Mouse (Mus musculus) heart, postnatal 25 days (tissue): ENCODE measurements around the gene Rps11. TPM values are rescaled to one million over a fixed set of nuclear protein-coding genes. Genes with fewer than 3 reads are reported as not detected.
"Not testable (repeated sequence)": the region's sequence is repeated elsewhere in the genome, so short reads cannot be mapped to it uniquely, and the experiment has no call there.

Experiments
- DNase-seq: peaks from one replicate; pipeline ENCODE4 v3.0.0; 2022; ENCODE audit warnings: low spot score
- intact Hi-C: fragments of 180-260 bp; cut with DNase I; formaldehyde crosslinking; loops from one replicate; pipeline ENCODE4 v1.15.1; 2025
- total RNA-seq, 2 experiments: library from RNA; stranded (reverse); gene quantifications; 2 replicates each; pipeline ENCODE4 v1.2.3; 2021

The Rps11 gene
- total RNA-seq, 2 experiments from 2014 or later, result 517 to 569 TPM

GRCm38 (mm10) chr7:45119780-45120709, 4.2 kb downstream of the Rps11 start:
- no peak for DNase-seq
- intact Hi-C loops, result loop anchor here (2.0 kb wide), 1 partner anchor 15 kb away; no protein-coding TSS in a partner anchor

DNA sequence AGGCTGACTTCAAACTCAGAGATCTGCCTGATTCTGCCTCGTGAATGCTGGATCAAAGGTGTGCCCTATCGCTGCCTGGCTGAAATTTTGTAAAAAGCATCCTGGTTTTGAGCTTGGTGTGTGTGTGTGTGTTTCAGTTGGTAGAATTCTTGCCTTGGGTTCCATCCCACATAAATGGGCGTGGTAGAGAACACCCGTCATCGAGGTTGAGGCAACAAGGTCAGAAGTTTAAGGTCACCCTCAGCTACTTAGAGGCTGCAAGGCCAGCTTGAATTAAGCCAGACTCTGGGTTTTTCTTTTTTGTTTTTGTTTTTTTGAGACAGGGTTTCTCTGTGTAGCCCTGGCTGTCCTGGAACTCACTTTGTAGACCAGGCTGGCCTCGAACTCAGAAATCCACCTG, 5.9 kb downstream of the Rps11 start:
- intact Hi-C loops, result no loop called here
- no peak for DNase-seq

DNA sequence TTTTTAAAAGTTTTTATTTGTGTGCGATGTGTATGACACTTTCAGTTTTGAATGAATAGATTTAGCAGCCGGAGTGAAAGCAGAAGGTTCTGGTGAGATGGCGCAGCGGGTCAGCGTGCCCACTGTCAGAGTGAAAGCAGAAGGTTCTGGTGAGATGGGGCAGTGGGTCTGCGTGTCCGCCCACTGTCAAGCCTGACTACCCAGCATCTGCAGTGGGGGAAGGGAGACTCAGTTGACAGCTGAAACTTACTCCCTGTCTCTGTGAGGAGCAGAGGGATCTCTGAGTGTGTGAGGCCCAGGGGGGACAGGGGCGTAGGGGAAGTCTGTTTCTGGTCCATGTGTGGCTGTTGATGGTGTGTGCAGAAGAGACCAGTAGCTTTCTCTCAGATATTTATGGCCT, 6.7 kb downstream of the Rps11 start:
- DNase-seq, result no peak
- intact Hi-C loops, result no loop called here

DNA sequence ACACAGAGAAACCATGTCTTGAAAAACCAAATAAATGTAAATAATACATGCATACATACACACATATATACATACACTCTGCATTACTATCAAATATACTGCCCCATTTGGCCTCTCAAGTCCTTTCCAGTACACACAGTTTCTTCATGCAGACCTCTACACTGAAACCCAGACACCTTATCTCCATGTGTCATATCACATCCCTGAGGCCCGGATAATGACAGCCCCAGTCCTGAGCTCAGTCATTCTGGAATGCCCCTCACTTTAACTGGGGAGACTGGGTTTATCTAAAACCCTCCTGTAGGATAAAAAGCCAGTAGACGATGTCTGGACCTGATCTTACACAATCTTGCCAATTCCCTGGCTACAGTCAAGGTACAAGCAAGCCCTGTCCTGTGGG, 10.8 kb downstream of the Rps11 start:
- no peak for DNase-seq
- intact Hi-C loops, result no loop called here

DNA sequence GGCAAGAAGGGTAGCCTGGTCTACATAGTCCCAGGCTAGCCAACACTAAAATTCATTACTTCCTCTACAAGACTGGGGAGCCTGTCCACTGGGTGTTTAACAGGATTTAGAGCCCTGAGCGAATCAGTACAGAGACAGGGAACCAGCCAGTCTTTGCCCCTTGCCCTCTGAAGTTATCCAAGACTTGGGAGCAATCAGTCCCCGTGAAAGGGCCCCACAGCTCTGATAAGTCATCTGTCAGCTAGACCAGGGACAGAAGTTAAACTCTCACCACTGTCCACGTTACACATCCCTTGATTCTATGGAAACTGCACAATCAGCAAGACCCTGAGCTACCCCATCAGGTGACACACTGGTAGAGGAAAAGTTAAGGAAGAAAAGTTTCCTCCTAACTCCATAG, 11.7 kb downstream of the Rps11 start:
- intact Hi-C loops, result no loop called here
- no peak for DNase-seq

- no peak for DNase-seq
- intact Hi-C loops, result no loop called here
Measured at GRCm38 (mm10) chr7:45111940-45112339, 12.3 kb downstream of the Rps11 start.

- intact Hi-C loops, DNase-seq: not testable (repeated sequence)
Measured at GRCm38 (mm10) chr7:45110089-45110488, 14.2 kb downstream of the Rps11 start.

GRCm38 (mm10) chr7:45107052-45107645, 17.1 kb downstream of the Rps11 start:
- intact Hi-C loops, result no loop called here
- no peak for DNase-seq

GRCm38 (mm10) chr7:45106441-45106840, 17.8 kb downstream of the Rps11 start:
- DNase-seq, result no peak

GRCm38 (mm10) chr7:45105491-45105890, 18.7 kb downstream of the Rps11 start:
- intact Hi-C loops, result loop anchor here (2.0 kb wide), 1 partner anchor 15 kb away; no protein-coding TSS in a partner anchor
- no peak for DNase-seq

More at GRCm38 (mm10) chr7:45106441-45106840, 17.8 kb downstream of the Rps11 start:
- intact Hi-C loops, result no loop called here

DNA sequence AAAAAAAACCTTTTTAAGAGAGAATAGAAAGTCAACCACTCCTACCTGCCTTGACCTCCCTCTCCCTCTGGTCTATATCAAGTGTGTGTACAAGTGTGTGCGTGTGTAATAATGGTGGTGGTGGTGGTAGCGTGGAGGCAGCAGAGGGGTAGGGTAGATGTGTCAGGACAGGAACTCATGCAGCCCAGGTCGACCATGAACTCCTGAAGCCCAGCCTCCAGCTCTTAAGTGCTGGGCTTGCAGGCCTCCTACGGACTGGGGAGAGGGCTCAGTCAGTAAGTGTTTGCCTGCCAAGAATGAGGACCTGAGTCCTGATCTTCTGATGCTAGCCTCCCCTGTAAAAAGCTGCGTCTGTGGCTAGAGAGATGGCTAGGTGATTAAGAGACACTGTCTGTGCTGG, 19.3 kb downstream of the Rps11 start:
- intact Hi-C loops, result loop anchor here (2.0 kb wide), 1 partner anchor 16 kb away; no protein-coding TSS in a partner anchor
- no peak for DNase-seq

DNA sequence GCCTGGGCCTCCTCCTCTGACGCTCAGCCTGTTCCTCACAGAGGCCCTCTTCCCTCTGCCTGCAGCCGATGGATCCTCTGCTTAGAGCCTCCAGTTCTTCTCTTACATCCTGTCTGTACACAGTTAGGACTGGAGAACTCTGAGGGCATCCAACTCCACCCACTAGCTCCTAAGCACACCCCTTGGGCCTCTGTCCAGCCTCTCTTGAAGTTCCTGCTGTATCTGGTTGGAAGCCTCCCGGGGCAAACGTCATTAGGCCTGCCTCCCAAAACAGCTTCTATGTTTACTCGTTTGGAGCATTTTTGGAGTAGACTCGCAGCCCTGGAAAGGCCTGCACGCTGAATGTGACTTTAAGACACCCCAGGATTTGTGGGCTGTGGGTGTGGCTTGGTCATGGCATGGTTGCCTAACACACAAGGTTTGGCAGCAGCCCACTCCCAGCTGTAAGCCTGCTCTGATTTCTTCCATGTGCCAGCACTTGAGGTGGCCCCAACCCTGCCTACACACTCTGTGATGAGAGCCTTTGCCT, 20.5 kb downstream of the Rps11 start, which contains the start of gene Fcgrt:
Gene Fcgrt (minus strand): TSS at position 200 of the 529 bp plus-strand sequence.
- intact Hi-C loops, result loop anchor here (2.0 kb wide), 2 partner anchors 17 to 21 kb away; no protein-coding TSS in a partner anchor

DNA sequence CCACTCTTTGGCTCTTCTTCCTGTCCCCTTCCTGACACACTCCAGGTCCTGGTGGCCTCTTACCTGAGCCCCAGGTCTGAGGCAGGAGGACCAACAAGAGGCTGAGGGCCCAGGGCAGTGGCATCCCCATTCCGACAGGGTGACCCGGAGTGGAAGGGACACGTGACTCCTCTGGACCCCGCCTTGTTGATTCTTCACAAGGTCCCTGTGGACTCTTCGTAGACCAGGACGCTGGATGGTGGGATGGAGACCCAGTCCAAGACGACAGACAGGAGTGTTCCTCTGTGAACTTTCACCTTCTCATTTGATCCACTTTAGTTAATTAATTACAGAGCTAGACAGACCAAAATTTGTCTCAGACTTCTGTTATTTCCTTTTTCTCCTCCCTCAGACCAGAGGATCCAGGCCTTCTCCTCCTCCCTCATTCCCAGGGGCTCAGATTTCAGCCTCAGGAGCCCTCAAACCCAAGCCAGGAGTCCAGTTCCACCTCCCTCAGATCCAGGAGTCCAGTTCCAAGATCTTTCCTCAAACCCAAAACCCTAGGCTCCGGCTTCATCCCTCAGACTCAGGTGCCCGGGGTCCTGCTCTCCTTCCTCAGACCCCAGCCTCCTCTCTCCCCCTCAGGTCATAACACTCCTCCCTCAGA, 21.2 kb downstream of the Rps11 start:
- DNase-seq, result peak; percentile 39
- intact Hi-C loops, result loop anchor here (2.0 kb wide), 1 partner anchor 20 kb away; no protein-coding TSS in a partner anchor

More for the DNA sequence above, 20.5 kb downstream of the Rps11 start, which contains the start of gene Fcgrt:
- DNase-seq, result peak; percentile 96

DNA sequence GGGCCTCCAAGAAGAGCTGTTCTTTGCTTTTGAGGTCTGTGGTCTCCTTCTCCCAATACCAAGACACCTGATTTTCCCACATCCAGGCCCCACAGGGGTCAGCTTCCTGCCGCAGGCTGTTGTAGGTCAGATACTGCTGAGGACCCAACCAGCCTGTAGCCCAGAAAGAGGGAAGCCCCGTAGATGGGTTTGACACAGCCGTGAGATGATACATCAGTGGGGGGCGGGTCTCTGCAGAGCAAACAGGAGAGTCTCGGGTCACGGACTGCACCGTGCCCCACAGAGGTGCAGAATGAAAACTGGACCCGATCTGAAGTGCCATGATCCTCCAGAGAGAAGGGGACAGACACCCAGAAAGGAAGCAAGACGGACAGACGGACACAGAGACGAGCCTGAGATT, 21.8 kb downstream of the Rps11 start:
- intact Hi-C loops, result loop anchor here (2.0 kb wide), 1 partner anchor 20 kb away; no protein-coding TSS in a partner anchor
- no peak for DNase-seq

DNA sequence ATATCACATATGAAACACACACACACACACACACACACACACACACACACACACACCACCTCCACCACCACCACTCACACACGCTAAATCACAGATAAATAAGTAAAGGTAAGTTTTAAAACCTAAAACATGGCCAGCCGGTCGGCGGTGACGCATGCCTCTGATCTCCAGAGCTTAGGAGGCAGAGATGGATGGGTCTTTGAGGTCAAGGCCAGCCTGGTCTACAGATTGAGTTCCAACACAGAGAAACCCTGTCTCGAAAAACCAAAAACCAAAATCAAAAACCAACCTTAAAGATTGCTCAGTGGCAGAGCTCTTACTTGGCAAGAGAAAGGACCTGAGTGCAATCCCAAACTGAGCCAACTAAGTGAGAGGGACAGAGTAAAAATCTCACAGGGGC, 24.2 kb downstream of the Rps11 start:
- no peak for DNase-seq
- intact Hi-C loops, result no loop called here

DNA sequence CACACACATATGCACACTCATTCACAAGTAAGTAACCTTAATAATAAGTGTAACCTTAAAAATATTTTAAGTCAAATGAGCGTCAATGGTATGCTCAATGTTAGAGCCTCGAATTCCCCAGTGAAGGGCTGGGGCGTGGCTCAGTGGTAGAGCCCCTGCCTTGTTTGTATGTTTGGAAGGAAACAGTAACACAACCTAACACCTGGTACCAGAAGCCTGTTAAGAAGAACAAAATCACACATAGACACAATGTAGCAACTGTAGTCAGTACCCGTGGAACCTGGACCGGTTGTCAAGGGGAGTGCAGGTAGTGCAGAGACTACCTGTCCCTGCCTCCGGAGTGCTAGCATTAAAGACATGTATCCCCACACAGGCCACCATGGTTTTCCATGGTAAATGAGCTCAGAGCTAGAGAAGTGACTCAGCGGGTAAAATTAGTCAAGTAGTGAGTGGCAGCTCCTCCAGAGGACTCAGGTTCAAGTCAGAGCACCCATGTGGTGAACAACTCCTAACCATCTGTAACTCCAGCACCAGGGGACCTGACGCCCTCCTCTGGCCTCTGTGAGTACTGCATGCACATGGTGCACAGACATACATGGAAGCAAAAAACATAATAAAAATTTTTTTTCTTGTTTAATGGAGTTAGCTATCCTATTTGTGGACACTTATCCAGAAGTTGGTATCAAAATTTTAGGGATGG, 25.5 kb downstream of the Rps11 start:
- DNase-seq, result no peak
- intact Hi-C loops, result no loop called here

GRCm38 (mm10) chr7:45097479-45097878, 26.8 kb downstream of the Rps11 start:
- no peak for DNase-seq
- intact Hi-C loops, result no loop called here

DNA sequence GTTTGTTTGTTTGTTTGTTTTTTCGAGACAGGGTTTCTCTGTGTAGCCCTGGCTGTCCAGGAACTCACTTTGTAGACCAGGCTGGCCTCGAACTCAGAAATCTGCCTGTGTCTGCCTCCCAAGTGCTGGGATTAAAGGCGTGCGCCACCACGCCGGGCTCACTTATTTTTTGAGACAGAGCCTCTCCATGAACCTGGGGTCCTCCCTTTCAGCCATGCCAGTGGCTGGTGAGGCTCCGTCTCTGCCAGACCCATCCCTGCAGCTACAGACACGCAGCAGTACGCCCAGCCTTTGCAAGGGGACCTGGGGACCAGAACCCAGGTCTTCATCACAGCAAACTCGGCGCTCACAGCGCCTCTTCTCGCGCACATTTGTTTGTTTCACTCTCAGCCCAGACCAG, 28.3 kb downstream of the Rps11 start:
- DNase-seq, intact Hi-C loops: not testable (repeated sequence)

DNA sequence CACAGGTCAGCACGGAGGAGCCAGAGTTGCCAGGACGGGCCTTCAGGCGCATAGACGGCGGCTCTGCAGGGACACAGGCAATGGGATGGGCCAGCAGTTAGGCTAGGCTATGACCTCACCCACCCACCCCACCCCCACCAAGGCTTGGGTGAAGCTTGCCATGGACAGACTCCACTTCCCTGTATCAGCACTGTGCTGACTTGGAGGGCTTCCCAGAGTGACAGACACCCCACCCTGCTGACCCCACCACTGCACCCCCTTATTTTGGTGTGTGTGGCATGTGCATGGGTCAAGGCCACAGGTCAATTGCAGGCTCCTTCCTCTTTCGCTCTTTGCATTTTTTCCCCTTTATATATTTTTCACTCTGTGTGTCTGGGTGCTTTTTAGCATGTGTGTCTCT, 28.9 kb downstream of the Rps11 start:
- no peak for DNase-seq
- intact Hi-C loops, result no loop called here
